Mouse (Mus musculus): ENCODE measurements at regions not wholly inside any gene's neighbourhood (a gene's known extent, or its start where the extent isn't known, plus 50 kb on each side); places are given as distances from the start of the nearest gene placed in this dataset.

GRCm38 (mm10) chr12:12788263-12788852, 153.4 kb downstream of the Mycn start:
- Histone ChIP-seq H3K4me1 (ENCODE audit: control insufficient read depth, insufficient read depth, low read length) (peaks cover 11% of the 10 kb centered on the region), H3K27ac (replicated peaks; ENCODE audit: low read depth, low read length) (no peak overlapping the region), H3K9me3 (replicated peaks; ENCODE audit: control insufficient read depth, low read length) (no peaks in the 10 kb centered on the region), H3K4me3 (ENCODE audit: low read depth, low read length) (no peak overlapping the region), H3K4me2 (ENCODE audit: low read depth, low read length) (peak overlapping the region; percentile 40; the same call in 1 of the 2 replicates), H3K36me3 (replicated peaks; ENCODE audit: control insufficient read depth, insufficient read depth, low read depth, low read length) (no peaks in the 10 kb centered on the region), H3K9ac (replicated peaks; ENCODE audit: low read length) (peak overlapping the region; percentile 50), H3K27me3 (ENCODE audit: control insufficient read depth, insufficient read depth, low read length) (no peaks in the 10 kb centered on the region)
- DNase-seq (ENCODE audit: low spot score) (no peak), ATAC-seq (replicated peaks; ENCODE audit: insufficient number of reproducible peaks, low FRiP score, low TSS enrichment, low read depth) (no peak)
- 15% methylated on average over 13 of the region's 13 CpGs for WGBS

DNA sequence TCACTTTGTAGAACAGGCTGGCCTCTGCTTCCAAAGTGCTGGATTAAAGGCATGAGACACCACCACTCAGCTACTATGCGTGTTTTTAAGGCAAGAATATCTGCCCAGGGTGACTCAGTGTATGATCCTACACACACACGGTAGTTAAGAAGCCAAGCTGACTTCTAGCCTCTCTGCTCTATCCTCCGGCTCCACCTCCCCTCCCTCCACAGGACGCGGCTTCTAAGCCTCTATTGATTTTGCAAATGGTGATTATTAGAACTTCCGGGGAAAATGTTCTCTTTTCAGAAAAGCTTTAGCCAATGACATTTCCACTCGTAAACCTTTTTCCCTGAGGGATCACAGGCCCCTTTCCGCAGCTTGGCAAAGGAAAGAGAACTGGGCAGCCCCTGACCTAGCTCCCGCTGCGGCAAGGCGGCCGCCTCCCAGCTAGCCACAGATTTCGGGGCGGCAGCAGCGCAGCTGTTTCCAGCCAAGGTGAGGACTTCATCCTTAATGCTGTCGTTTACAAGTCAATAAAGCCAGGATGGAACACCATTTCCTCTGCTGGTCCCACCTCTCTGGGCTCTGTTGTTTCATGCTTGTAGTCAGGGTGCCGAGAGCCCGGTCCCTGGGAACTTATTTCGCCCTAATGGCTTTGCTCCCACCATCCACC, 154.0 kb downstream of the Mycn start:
- DNase-seq (ENCODE audit: low spot score) = no peak
- Histone ChIP-seq H3K36me3 (replicated peaks; ENCODE audit: control insufficient read depth, insufficient read depth, low read depth, low read length) (no peaks in the 10 kb centered on the region), H3K4me3 (ENCODE audit: low read depth, low read length) (no peak overlapping the region), H3K4me2 (ENCODE audit: low read depth, low read length) (peak overlapping the region; percentile 40), H3K9me3 (replicated peaks; ENCODE audit: control insufficient read depth, low read length) (no peaks in the 10 kb centered on the region), H3K4me1 (ENCODE audit: control insufficient read depth, insufficient read depth, low read length) (peaks cover 11% of the 10 kb centered on the region), H3K27ac (replicated peaks; ENCODE audit: low read depth, low read length) (no peak overlapping the region), H3K9ac (replicated peaks; ENCODE audit: low read length) (peak overlapping the region; percentile 50), H3K27me3 (ENCODE audit: control insufficient read depth, insufficient read depth, low read length) (no peaks in the 10 kb centered on the region)
- ATAC-seq (replicated peaks; ENCODE audit: insufficient number of reproducible peaks, low FRiP score, low TSS enrichment, low read depth) = no peak
- WGBS = 8% methylated on average over 19 of the region's 19 CpGs

- Histone ChIP-seq H3K27ac (replicated peaks; ENCODE audit: low read depth, low read length) (no peak overlapping the region), H3K27me3 (ENCODE audit: control insufficient read depth, insufficient read depth, low read length) (no peaks in the 10 kb centered on the region), H3K4me3 (ENCODE audit: low read depth, low read length) (no peak overlapping the region), H3K4me1 (ENCODE audit: control insufficient read depth, insufficient read depth, low read length) (peaks cover 11% of the 10 kb centered on the region), H3K4me2 (ENCODE audit: low read depth, low read length) (no peak overlapping the region), H3K9ac (replicated peaks; ENCODE audit: low read length) (no peak overlapping the region), H3K36me3 (replicated peaks; ENCODE audit: control insufficient read depth, insufficient read depth, low read depth, low read length) (no peaks in the 10 kb centered on the region), H3K9me3 (replicated peaks; ENCODE audit: control insufficient read depth, low read length) (no peaks in the 10 kb centered on the region)
- ATAC-seq (replicated peaks; ENCODE audit: insufficient number of reproducible peaks, low FRiP score, low TSS enrichment, low read depth) (no peak), DNase-seq (ENCODE audit: low spot score) (no peak)
- 26% methylated on average over 4 of the region's 4 CpGs for WGBS
Measured at GRCm38 (mm10) chr12:12787161-12787560, 154.6 kb downstream of the Mycn start.

GRCm38 (mm10) chr12:12783699-12784605, 157.8 kb downstream of the Mycn start:
- H3K9ac ChIP-seq (replicated peaks; ENCODE audit: low read length) = no peak overlapping the region
- H3K36me3 ChIP-seq (replicated peaks; ENCODE audit: control insufficient read depth, insufficient read depth, low read depth, low read length) = no peaks in the 10 kb centered on the region
- no peak overlapping the region for H3K27ac ChIP-seq (replicated peaks; ENCODE audit: low read depth, low read length)
- H3K27me3 ChIP-seq (ENCODE audit: control insufficient read depth, insufficient read depth, low read length) = no peaks in the 10 kb centered on the region
- no peak overlapping the region for H3K4me3 ChIP-seq (ENCODE audit: low read depth, low read length)
- no peak for ATAC-seq (replicated peaks; ENCODE audit: insufficient number of reproducible peaks, low FRiP score, low TSS enrichment, low read depth)
- H3K9me3 ChIP-seq (replicated peaks; ENCODE audit: control insufficient read depth, low read length) = no peaks in the 10 kb centered on the region
- DNase-seq (ENCODE audit: low spot score) = peak; percentile 52
- 16% methylated on average over 11 of the region's 11 CpGs for WGBS
- H3K4me1 ChIP-seq (ENCODE audit: control insufficient read depth, insufficient read depth, low read length) = peaks cover 7% of the 10 kb centered on the region
- H3K4me2 ChIP-seq (ENCODE audit: low read depth, low read length) = no peak overlapping the region

DNA sequence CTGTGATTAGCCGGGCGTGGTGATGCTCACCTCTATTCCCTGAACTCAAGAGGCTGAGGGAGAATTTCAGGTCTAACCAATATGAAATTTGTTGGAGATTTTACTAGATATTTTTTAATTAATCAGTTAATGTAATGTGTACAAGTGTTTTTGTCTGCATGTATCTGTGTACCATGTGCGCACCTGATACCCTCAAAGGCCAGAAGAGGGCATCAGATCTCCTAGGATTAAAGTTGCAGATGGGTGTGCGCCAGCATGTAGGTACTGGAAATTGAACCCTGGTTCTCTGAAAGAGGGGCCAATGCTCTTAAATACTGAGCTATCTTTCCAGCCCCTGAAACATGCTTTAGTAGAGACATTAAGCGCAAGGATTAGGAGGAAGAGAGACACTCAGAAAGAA, 160.2 kb downstream of the Mycn start:
- peaks cover 2% of the 10 kb centered on the region; the same call in 1 of the 2 replicates for H3K4me1 ChIP-seq (ENCODE audit: control insufficient read depth, insufficient read depth, low read length)
- no peak overlapping the region for H3K4me3 ChIP-seq (ENCODE audit: low read depth, low read length)
- no peak overlapping the region for H3K4me2 ChIP-seq (ENCODE audit: low read depth, low read length)
- DNase-seq (ENCODE audit: low spot score) (no peak), ATAC-seq (replicated peaks; ENCODE audit: insufficient number of reproducible peaks, low FRiP score, low TSS enrichment, low read depth) (no peak)
- H3K9me3 ChIP-seq (replicated peaks; ENCODE audit: control insufficient read depth, low read length) = no peaks in the 10 kb centered on the region
- no peak overlapping the region for H3K27ac ChIP-seq (replicated peaks; ENCODE audit: low read depth, low read length)
- 96% methylated on average over 5 of the region's 5 CpGs for WGBS
- no peaks in the 10 kb centered on the region for H3K27me3 ChIP-seq (ENCODE audit: control insufficient read depth, insufficient read depth, low read length)
- no peaks in the 10 kb centered on the region for H3K36me3 ChIP-seq (replicated peaks; ENCODE audit: control insufficient read depth, insufficient read depth, low read depth, low read length)
- H3K9ac ChIP-seq (replicated peaks; ENCODE audit: low read length) = no peak overlapping the region

GRCm38 (mm10) chr12:12778563-12779256, 163.0 kb downstream of the Mycn start:
- Histone ChIP-seq H3K27me3 (ENCODE audit: control insufficient read depth, insufficient read depth, low read length) (no peaks in the 10 kb centered on the region), H3K4me1 (ENCODE audit: control insufficient read depth, insufficient read depth, low read length) (no peaks in the 10 kb centered on the region), H3K27ac (replicated peaks; ENCODE audit: low read depth, low read length) (no peak overlapping the region), H3K4me2 (ENCODE audit: low read depth, low read length) (no peak overlapping the region), H3K4me3 (ENCODE audit: low read depth, low read length) (no peak overlapping the region), H3K36me3 (replicated peaks; ENCODE audit: control insufficient read depth, insufficient read depth, low read depth, low read length) (no peaks in the 10 kb centered on the region), H3K9ac (replicated peaks; ENCODE audit: low read length) (no peak overlapping the region), H3K9me3 (replicated peaks; ENCODE audit: control insufficient read depth, low read length) (no peaks in the 10 kb centered on the region)
- WGBS = 54% methylated on average over 4 of the region's 4 CpGs
- ATAC-seq (replicated peaks; ENCODE audit: insufficient number of reproducible peaks, low FRiP score, low TSS enrichment, low read depth) (no peak), DNase-seq (ENCODE audit: low spot score) (no peak)

DNA sequence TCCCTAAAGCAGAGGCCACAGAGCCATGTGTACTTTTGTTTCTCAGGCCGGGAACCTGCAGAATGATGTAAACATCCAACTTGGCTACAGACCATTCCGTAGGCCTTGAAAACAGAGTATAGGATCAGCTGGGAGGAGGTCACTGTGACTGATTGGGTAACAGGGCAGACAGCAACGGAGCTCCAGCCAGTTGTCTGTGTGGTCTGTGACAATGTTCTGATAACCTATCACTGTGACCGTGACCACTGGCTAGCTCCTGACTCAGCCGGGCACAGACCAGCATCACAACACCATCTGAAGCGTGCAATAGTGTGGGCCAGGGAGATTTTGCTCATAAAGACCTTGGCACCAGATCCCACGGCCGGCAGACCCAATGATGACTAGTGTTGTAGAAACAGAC, 164.3 kb downstream of the Mycn start:
- H3K36me3 ChIP-seq (replicated peaks; ENCODE audit: control insufficient read depth, insufficient read depth, low read depth, low read length) = no peaks in the 10 kb centered on the region
- no peak overlapping the region for H3K27ac ChIP-seq (replicated peaks; ENCODE audit: low read depth, low read length)
- H3K9ac ChIP-seq (replicated peaks; ENCODE audit: low read length) = no peak overlapping the region
- no peak overlapping the region for H3K4me3 ChIP-seq (ENCODE audit: low read depth, low read length)
- 90% methylated on average over 8 of the region's 8 CpGs for WGBS
- H3K27me3 ChIP-seq (ENCODE audit: control insufficient read depth, insufficient read depth, low read length) = no peaks in the 10 kb centered on the region
- no peaks in the 10 kb centered on the region for H3K9me3 ChIP-seq (replicated peaks; ENCODE audit: control insufficient read depth, low read length)
- no peaks in the 10 kb centered on the region for H3K4me1 ChIP-seq (ENCODE audit: control insufficient read depth, insufficient read depth, low read length)
- no peak overlapping the region for H3K4me2 ChIP-seq (ENCODE audit: low read depth, low read length)
- ATAC-seq (replicated peaks; ENCODE audit: insufficient number of reproducible peaks, low FRiP score, low TSS enrichment, low read depth) = no peak
- no peak for DNase-seq (ENCODE audit: low spot score)
